In genomic region chr3:38886890-38887355, GRCm38 (mm10) we compare ENCODE assay signal across 9 mouse cellular contexts. TPM values are rescaled to one million over a fixed set of nuclear protein-coding genes. Genes with fewer than 3 reads are reported as not detected.
A peak's percentile ranks its signal among the peaks of the same experiment; 100 is the strongest.
DNase-seq lines count a peak whose midpoint lies in the region; ATAC-seq lines count a peak whose summit lies in the region.
"Had no signal": no experiment of that assay in that cellular context is flagged by ENCODE, and none has a peak within 500 bp of the region (broad histone marks: within the 10 kb centered on the region; RNA-seq: fewer than 3 reads in every experiment).

Fat4 (plus strand) TSS chr3:38886940.

- peaks cover 40% of the 10 kb centered on the region for H3K27me3 ChIP-seq in liver, embryonic 11.5 days (replicated peaks; ENCODE audit: control insufficient read depth, insufficient read depth, low read length)
- H3K27me3 ChIP-seq in stomach, embryonic 16.5 days (ENCODE audit: control insufficient read depth, insufficient read depth, low read length), result peaks cover 6% of the 10 kb centered on the region

- 0 out of 2 replicates have a peak within 1 kb of the TSS, but pooled peaks have one; percentile 34 for H3K27ac ChIP-seq in liver, embryonic 11.5 days (ENCODE audit: low read depth, low read length)
- peak within 1 kb of the TSS; percentile 97 for H3K27ac ChIP-seq in stomach, embryonic 16.5 days (ENCODE audit: low read length)

- H3K4me1 ChIP-seq in liver, embryonic 11.5 days (replicated peaks; ENCODE audit: control insufficient read depth, insufficient read depth, low read length), result peaks cover 6% of the 10 kb centered on the region; the same call in 1 of the 2 replicates
- peaks cover 13% of the 10 kb centered on the region; the same call in 1 of the 2 replicates for H3K4me1 ChIP-seq in stomach, embryonic 16.5 days (ENCODE audit: control insufficient read depth, insufficient read depth, low read length)

- H3K4me2 ChIP-seq in liver, embryonic 11.5 days, result peak within 1 kb of the TSS; percentile 82
- H3K4me2 ChIP-seq in stomach, embryonic 16.5 days (ENCODE audit: low read depth, low read length), result peak within 1 kb of the TSS; percentile 94

- peaks cover 4% of the 10 kb centered on the region; the same call in 1 of the 2 replicates for H3K36me3 ChIP-seq in liver, embryonic 11.5 days (ENCODE audit: control insufficient read depth, insufficient read depth, low read length)
- peaks cover 15% of the 10 kb centered on the region for H3K36me3 ChIP-seq in stomach, embryonic 16.5 days (ENCODE audit: control insufficient read depth, insufficient read depth, low read length)

- no peak for ATAC-seq in liver, embryonic 11.5 days (replicated peaks; ENCODE audit: low FRiP score)
- no peak for ATAC-seq in stomach, embryonic 16.5 days (ENCODE audit: insufficient read depth, low FRiP score)

- intact Hi-C loops in gastrocnemius, postnatal 14 days (cut with DNase I; ENCODE audit: low total_unique reads), result loop anchor here (5.0 kb wide), 1 partner anchor 1505 kb away; no protein-coding TSS in a partner anchor

- H3K9ac ChIP-seq in liver, embryonic 11.5 days (ENCODE audit: low read depth, low read length), result peak within 1 kb of the TSS; percentile 53
- peak within 1 kb of the TSS; percentile 87 for H3K9ac ChIP-seq in stomach, embryonic 16.5 days (ENCODE audit: low read length)

- no peak for DNase-seq in gastrocnemius, postnatal 14 days
- no peak for DNase-seq in gastrocnemius, postnatal 25 days
- peak; percentile 7 for DNase-seq in thymus, postnatal 0 days (ENCODE audit: low spot score)
- DNase-seq in thymus, postnatal 14 days, result no peak
- peak; percentile 22 for DNase-seq in heart, postnatal 4 days
- DNase-seq in liver, embryonic 11.5 days (ENCODE audit: low spot score), result no peak
- no peak for DNase-seq in retina, postnatal 1 day

- peak within 1 kb of the TSS; percentile 67 for H3K4me3 ChIP-seq in liver, embryonic 11.5 days (ENCODE audit: low read depth, low read length)
- peak within 1 kb of the TSS; percentile 72 for H3K4me3 ChIP-seq in stomach, embryonic 16.5 days (replicated peaks; ENCODE audit: low read length)

- WGBS in liver, embryonic 11.5 days, result 2% methylated on average over 29 of the region's 29 CpGs
- under 1% methylated on average over 29 of the region's 29 CpGs for WGBS in stomach, embryonic 16.5 days

- H3K9me3 ChIP-seq in liver, embryonic 11.5 days (ENCODE audit: control insufficient read depth, low read length), result no peaks in the 10 kb centered on the region
- no peaks in the 10 kb centered on the region for H3K9me3 ChIP-seq in stomach, embryonic 16.5 days (replicated peaks; ENCODE audit: control insufficient read depth, low read length)

RNA-seq across cellular contexts. Expression of gene Fat4, which starts in this region (rescaled TPM):
- total RNA-seq in gastrocnemius, postnatal 14 days (2021), result 10 to 100 TPM; 10.4 to 11.0 TPM
- 1 to 10 TPM; 3.3 to 3.9 TPM for total RNA-seq in gastrocnemius, postnatal 25 days (2021)
- polyA plus RNA-seq in thymus, postnatal 0 days (2015; fragmentation: Nextera tagmentation; extraction: Ambion mirVana), result 0.53 and 0.65 TPM in 2 replicates
- total RNA-seq in heart, postnatal 4 days (2021), result 10 to 100 TPM; 19.5 to 20.4 TPM
- polyA plus RNA-seq in liver, embryonic 11.5 days (2014; fragmentation: Nextera tagmentation; extraction: Ambion mirVana), result 3.4 and 4.0 TPM in 2 replicates
- 6.9 and 7.7 TPM in 2 replicates for polyA plus RNA-seq in stomach, embryonic 16.5 days (2015; fragmentation: Nextera tagmentation; extraction: Ambion mirVana)
- total RNA-seq: MEL had no signal

Comparison
In these comparisons a context has a peak if more than half of its experiments do, and no peak if none do; other contexts are left out.
1. Peak in DNase-seq in thymus, postnatal 0 days; RNA of the gene not detected or under 1 TPM.